Mouse (Mus musculus): ENCODE results near the gene Il1rap.

DNA sequence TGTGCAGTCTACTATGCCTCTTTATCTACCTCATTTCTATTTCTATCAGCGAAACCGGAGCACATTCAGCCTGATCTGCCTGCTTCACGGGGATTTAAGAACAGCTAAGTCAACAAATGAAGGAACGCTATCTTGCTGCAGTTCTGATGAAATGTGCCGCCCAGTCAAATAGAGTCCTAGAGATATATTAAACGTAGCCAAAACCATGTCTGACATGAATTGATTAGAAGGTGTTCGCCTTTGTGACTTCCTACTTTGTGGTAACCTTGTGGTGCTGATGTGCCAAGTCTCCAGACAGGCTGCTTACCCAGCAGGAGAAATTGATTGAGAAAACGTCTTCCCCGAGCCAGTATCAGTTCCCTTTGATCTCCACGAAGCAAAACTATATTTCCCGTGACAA, 109.8 kb downstream of the Il1rap start:
- TF ChIP-seq CTCF (IDR thresholded peaks at IDR 0.05; ENCODE audit: insufficient read depth, low read depth, low read length) (no peak), POLR2A (IDR thresholded peaks at IDR 0.05; ENCODE audit: insufficient read depth, low read depth, low read length) (no peak)

All from olfactory bulb, adult 2 months (tissue).